ENCODE assay signal across 7 mouse cellular contexts in the genomic region with DNA sequence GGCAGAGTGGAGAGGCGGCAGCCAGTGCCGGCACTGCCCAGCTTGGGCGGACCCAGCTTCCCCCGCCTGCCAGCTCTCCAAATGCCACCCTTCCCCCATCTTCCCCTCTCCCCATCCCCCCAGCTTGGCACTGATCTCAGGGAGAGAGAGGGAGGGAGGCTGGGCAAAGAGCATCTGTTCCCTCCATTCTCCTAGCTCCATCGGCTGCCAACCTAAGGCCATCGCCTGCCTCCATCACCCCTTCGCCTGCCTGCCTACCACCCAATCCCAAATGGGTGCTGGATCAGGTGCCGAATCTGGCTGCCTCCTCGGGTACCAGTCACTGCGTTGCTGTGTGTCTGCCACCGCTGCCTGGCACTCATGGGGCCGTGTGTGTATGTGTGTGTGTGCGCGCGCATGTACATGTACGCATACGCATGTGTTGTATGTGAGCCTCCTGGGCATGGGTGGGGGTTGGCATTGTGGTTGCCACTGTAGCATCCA. TPM values are rescaled to one million over a fixed set of nuclear protein-coding genes. Genes with fewer than 3 reads are reported as not detected.
DNase-seq lines count a peak whose midpoint lies in the region; ATAC-seq and TF ChIP-seq lines count a peak whose summit lies in the region.

No protein-coding gene starts in this region.

- H3K9me3 ChIP-seq in hindbrain, embryonic 15.5 days, result no peaks in the 10 kb centered on the region
- H3K9me3 ChIP-seq in midbrain, embryonic 12.5 days, result no peaks in the 10 kb centered on the region
- no peaks in the 10 kb centered on the region for H3K9me3 ChIP-seq in intestine, embryonic 16.5 days (ENCODE audit: control insufficient read depth, low read length)
- no peaks in the 10 kb centered on the region for H3K9me3 ChIP-seq in liver, postnatal 0 days (ENCODE audit: low read length)

- H3K4me3 ChIP-seq in hindbrain, embryonic 15.5 days, result peak overlapping the region; percentile 42
- no peak overlapping the region for H3K4me3 ChIP-seq in midbrain, embryonic 12.5 days
- H3K4me3 ChIP-seq in intestine, embryonic 16.5 days (ENCODE audit: low read length), result no peak overlapping the region
- H3K4me3 ChIP-seq in liver, postnatal 0 days (ENCODE audit: low read depth, low read length), result no peak overlapping the region

- TF ChIP-seq CTCF in liver, postnatal 0 days (IDR thresholded peaks at IDR 0.05; ENCODE audit: low read depth), result no peak

- peak; percentile 69 for DNase-seq in Muller cell, postnatal 12 days (ENCODE audit: inconsistent ontology term)
- DNase-seq in cerebellum, adult 11-12 months, result peak; percentile 98
- DNase-seq in liver, postnatal 0 days, result no peak
- DNase-seq in lung, postnatal 4 days, result no peak

- no peaks in the 10 kb centered on the region for H3K36me3 ChIP-seq in hindbrain, embryonic 15.5 days
- no peaks in the 10 kb centered on the region for H3K36me3 ChIP-seq in midbrain, embryonic 12.5 days
- no peaks in the 10 kb centered on the region for H3K36me3 ChIP-seq in intestine, embryonic 16.5 days (ENCODE audit: control insufficient read depth, insufficient read depth, low read length)
- H3K36me3 ChIP-seq in liver, postnatal 0 days (replicated peaks; ENCODE audit: insufficient read depth, low read length), result no peaks in the 10 kb centered on the region

- H3K4me2 ChIP-seq in hindbrain, embryonic 15.5 days, result peak overlapping the region; percentile 58
- H3K4me2 ChIP-seq in midbrain, embryonic 12.5 days (replicated peaks), result no peak overlapping the region
- no peak overlapping the region for H3K4me2 ChIP-seq in intestine, embryonic 16.5 days (ENCODE audit: low read depth, low read length)
- no peak overlapping the region for H3K4me2 ChIP-seq in liver, postnatal 0 days (ENCODE audit: low read depth, low read length)

- peaks cover 55% of the 10 kb centered on the region for H3K4me1 ChIP-seq in hindbrain, embryonic 15.5 days (replicated peaks)
- H3K4me1 ChIP-seq in midbrain, embryonic 12.5 days, result peaks cover 21% of the 10 kb centered on the region; the same call in 1 of the 2 replicates
- no peaks in the 10 kb centered on the region for H3K4me1 ChIP-seq in intestine, embryonic 16.5 days (ENCODE audit: control insufficient read depth, insufficient read depth, low read length)
- H3K4me1 ChIP-seq in liver, postnatal 0 days (ENCODE audit: insufficient read depth), result no peaks in the 10 kb centered on the region; the same call in 1 of the 2 replicates

- no peak for TF ChIP-seq EP300 in liver, postnatal 0 days (IDR thresholded peaks at IDR 0.05; ENCODE audit: low read depth)

- WGBS in hindbrain, embryonic 15.5 days, result 38% methylated on average over 17 of the region's 17 CpGs
- 91% methylated on average over 17 of the region's 17 CpGs for WGBS in midbrain, embryonic 12.5 days
- WGBS in intestine, embryonic 16.5 days, result 82% methylated on average over 17 of the region's 17 CpGs
- 82% methylated on average over 17 of the region's 17 CpGs for WGBS in liver, postnatal 0 days (ENCODE audit: insufficient replicate concordance)

- H3K27ac ChIP-seq in hindbrain, embryonic 15.5 days (replicated peaks), result peak overlapping the region; percentile 97
- no peak overlapping the region for H3K27ac ChIP-seq in midbrain, embryonic 12.5 days (replicated peaks)
- H3K27ac ChIP-seq in intestine, embryonic 16.5 days (ENCODE audit: low read length), result no peak overlapping the region
- no peak overlapping the region for H3K27ac ChIP-seq in liver, postnatal 0 days (ENCODE audit: low read depth)

- no peaks in the 10 kb centered on the region for H3K27me3 ChIP-seq in hindbrain, embryonic 15.5 days
- H3K27me3 ChIP-seq in midbrain, embryonic 12.5 days, result no peaks in the 10 kb centered on the region
- no peaks in the 10 kb centered on the region for H3K27me3 ChIP-seq in intestine, embryonic 16.5 days (replicated peaks; ENCODE audit: control insufficient read depth, insufficient read depth, low read length)
- no peaks in the 10 kb centered on the region for H3K27me3 ChIP-seq in liver, postnatal 0 days (ENCODE audit: insufficient read depth, low read length)

- H3K9ac ChIP-seq in hindbrain, embryonic 15.5 days, result peak overlapping the region; percentile 49
- no peak overlapping the region for H3K9ac ChIP-seq in midbrain, embryonic 12.5 days (replicated peaks)
- no peak overlapping the region for H3K9ac ChIP-seq in intestine, embryonic 16.5 days (ENCODE audit: low read depth, low read length)
- H3K9ac ChIP-seq in liver, postnatal 0 days (replicated peaks), result no peak overlapping the region

- peak; percentile 83 for ATAC-seq in hindbrain, embryonic 15.5 days (ENCODE audit: low FRiP score, low read depth)
- peak; percentile 58; the same call in 1 of the 2 replicates for ATAC-seq in midbrain, embryonic 12.5 days (ENCODE audit: low FRiP score, low read depth)
- no peak for ATAC-seq in intestine, embryonic 16.5 days
- ATAC-seq in liver, postnatal 0 days, result no peak

RNA-seq across cellular contexts. Expression of a gene that starts 38.4 kb away (rescaled TPM):
- polyA plus RNA-seq in hindbrain, embryonic 15.5 days (2015; fragmentation: Nextera tagmentation; extraction: Ambion mirVana), result 24.0 and 24.9 TPM in 2 replicates
- polyA plus RNA-seq in midbrain, embryonic 12.5 days (2016; fragmentation: Nextera tagmentation; extraction: Ambion mirVana), result 26.2 and 30.2 TPM in 2 replicates
- 2.7 and 3.0 TPM in 2 replicates for polyA plus RNA-seq in intestine, embryonic 16.5 days (2015; fragmentation: Nextera tagmentation; extraction: Ambion mirVana)
- polyA plus RNA-seq in liver, postnatal 0 days (2015; fragmentation: Nextera tagmentation; extraction: Ambion mirVana), result 0.78 and 1.0 TPM in 2 replicates

RNA-seq across cellular contexts. Expression of a gene that starts 38.5 kb away (rescaled TPM):
- 47.3 and 50.1 TPM in 2 replicates for polyA plus RNA-seq in hindbrain, embryonic 15.5 days (2015; fragmentation: Nextera tagmentation; extraction: Ambion mirVana)
- 65.7 and 69.6 TPM in 2 replicates for polyA plus RNA-seq in midbrain, embryonic 12.5 days (2016; fragmentation: Nextera tagmentation; extraction: Ambion mirVana)
- polyA plus RNA-seq in intestine, embryonic 16.5 days (2015; fragmentation: Nextera tagmentation; extraction: Ambion mirVana), result 87.2 and 89.2 TPM in 2 replicates
- polyA plus RNA-seq in liver, postnatal 0 days (2015; fragmentation: Nextera tagmentation; extraction: Ambion mirVana), result 30.6 and 32.0 TPM in 2 replicates

RNA-seq across cellular contexts. Expression of a gene that starts 40.8 kb away (rescaled TPM):
- polyA plus RNA-seq in hindbrain, embryonic 15.5 days (2015; fragmentation: Nextera tagmentation; extraction: Ambion mirVana), result 29.4 and 32.6 TPM in 2 replicates
- polyA plus RNA-seq in midbrain, embryonic 12.5 days (2016; fragmentation: Nextera tagmentation; extraction: Ambion mirVana), result 26.6 and 27.3 TPM in 2 replicates
- polyA plus RNA-seq in intestine, embryonic 16.5 days (2015; fragmentation: Nextera tagmentation; extraction: Ambion mirVana), result 17.9 and 20.7 TPM in 2 replicates
- polyA plus RNA-seq in liver, postnatal 0 days (2015; fragmentation: Nextera tagmentation; extraction: Ambion mirVana), result 5.9 and 7.0 TPM in 2 replicates

RNA-seq across cellular contexts. Expression of a gene that starts 52.6 kb away (rescaled TPM):
- polyA plus RNA-seq in hindbrain, embryonic 15.5 days (2015; fragmentation: Nextera tagmentation; extraction: Ambion mirVana), result 7.3 and 7.9 TPM in 2 replicates
- polyA plus RNA-seq in midbrain, embryonic 12.5 days (2016; fragmentation: Nextera tagmentation; extraction: Ambion mirVana), result 8.2 and 10.9 TPM in 2 replicates
- polyA plus RNA-seq in intestine, embryonic 16.5 days (2015; fragmentation: Nextera tagmentation; extraction: Ambion mirVana), result 106 and 120 TPM in 2 replicates
- polyA plus RNA-seq in liver, postnatal 0 days (2015; fragmentation: Nextera tagmentation; extraction: Ambion mirVana), result 7.8 and 9.6 TPM in 2 replicates

RNA-seq across cellular contexts. Expression of a gene that starts 59.3 kb away (rescaled TPM):
- 6.4 and 9.0 TPM in 2 replicates for polyA plus RNA-seq in hindbrain, embryonic 15.5 days (2015; fragmentation: Nextera tagmentation; extraction: Ambion mirVana)
- 2.3 and 4.1 TPM in 2 replicates for polyA plus RNA-seq in midbrain, embryonic 12.5 days (2016; fragmentation: Nextera tagmentation; extraction: Ambion mirVana)
- polyA plus RNA-seq in intestine, embryonic 16.5 days (2015; fragmentation: Nextera tagmentation; extraction: Ambion mirVana), result 2.6 and 4.1 TPM in 2 replicates
- 0.18 and 2.0 TPM in 2 replicates for polyA plus RNA-seq in liver, postnatal 0 days (2015; fragmentation: Nextera tagmentation; extraction: Ambion mirVana)

Comparison
In these comparisons a context has a peak if more than half of its experiments do, and no peak if none do; other contexts are left out.
1. DNase-seq: peak in Muller cell, postnatal 12 days (single experiment) and cerebellum, adult 11-12 months (single experiment); none in liver, postnatal 0 days (single experiment) and lung, postnatal 4 days (0 of 2).
2. ATAC-seq: peak in hindbrain, embryonic 15.5 days (single experiment) and midbrain, embryonic 12.5 days (single experiment); none in intestine, embryonic 16.5 days (single experiment) and liver, postnatal 0 days (single experiment).